Mouse (Mus musculus): ENCODE results near the gene P2rx5. TPM values are rescaled to one million over a fixed set of nuclear protein-coding genes. Genes with fewer than 3 reads are reported as not detected.

The P2rx5 gene
- polyA plus RNA-seq, 1 experiment from 2014 or later = 2.2 TPM

- Histone ChIP-seq H3K36me3 (ENCODE audit: insufficient read depth, low read length) (no peaks in the 10 kb centered on the region), H3K9ac (replicated peaks; ENCODE audit: low read depth) (peak overlapping the region; percentile 75; the same call in 1 of the 2 replicates), H3K27ac (ENCODE audit: low read length) (no peak overlapping the region), H3K4me1 (ENCODE audit: insufficient read depth, low read depth, low read length) (peaks cover 12% of the 10 kb centered on the region), H3K4me3 (ENCODE audit: low read depth, low read length) (peak overlapping the region; percentile 59), H3K27me3 (replicated peaks; ENCODE audit: insufficient read depth, low read length) (no peaks in the 10 kb centered on the region), H3K9me3 (ENCODE audit: low read length) (no peaks in the 10 kb centered on the region), H3K4me2 (replicated peaks; ENCODE audit: low read depth, low read length) (peak overlapping the region; percentile 98)
- DNase-seq (ENCODE audit: low spot score) (no peak), ATAC-seq (no peak)
- TF ChIP-seq CTCF (IDR thresholded peaks at IDR 0.05) = no peak
- WGBS = 0% methylated on average over 1 of the region's 1 CpGs
These were observed 38.0 kb downstream of the P2rx5 start for GRCm38 (mm10) chr11:73198190-73198589.

- H3K27ac ChIP-seq (ENCODE audit: low read length) = peak within 1 kb of the TSS; percentile 52; the same call in 1 of the 2 replicates
- ATAC-seq (peak; percentile 96), DNase-seq (ENCODE audit: low spot score) (peak; percentile 98)
- WGBS = 2% methylated on average over 22 of the region's 22 CpGs
- TF ChIP-seq CTCF (IDR thresholded peaks at IDR 0.05) (peak; percentile 12; the same call in 1 of the 2 replicates), EP300 (IDR thresholded peaks at IDR 0.05) (no peak)
- H3K9me3 ChIP-seq (ENCODE audit: low read length) = no peaks in the 10 kb centered on the region
- H3K27me3 ChIP-seq (replicated peaks; ENCODE audit: insufficient read depth, low read length) = no peaks in the 10 kb centered on the region
- peak within 1 kb of the TSS; percentile 75 for H3K9ac ChIP-seq (replicated peaks; ENCODE audit: low read depth)
- no peaks in the 10 kb centered on the region for H3K36me3 ChIP-seq (ENCODE audit: insufficient read depth, low read length)
- peak within 1 kb of the TSS; percentile 98 for H3K4me2 ChIP-seq (replicated peaks; ENCODE audit: low read depth, low read length)
- H3K4me3 ChIP-seq (ENCODE audit: low read depth, low read length) = peak within 1 kb of the TSS; percentile 59
- H3K4me1 ChIP-seq (ENCODE audit: insufficient read depth, low read depth, low read length) = peaks cover 12% of the 10 kb centered on the region
These were observed 38.5 kb downstream of the P2rx5 start, which contains the start of gene Ctns for GRCm38 (mm10) chr11:73198603-73199229. Gene Ctns, minus strand, starts transcription at chr11:73199042.

GRCm38 (mm10) chr11:73199230-73199712, 39.0 kb downstream of the P2rx5 start, which contains the start of gene Shpk:
Gene Shpk, plus strand, starts transcription at chr11:73199460.
- peak; percentile 98 for ATAC-seq
- H3K4me1 ChIP-seq (ENCODE audit: insufficient read depth, low read depth, low read length) = peaks cover 12% of the 10 kb centered on the region
- no peak for TF ChIP-seq EP300 (IDR thresholded peaks at IDR 0.05)
- no peak; the same call in 1 of the 2 replicates for TF ChIP-seq CTCF (IDR thresholded peaks at IDR 0.05)
- H3K27ac ChIP-seq (ENCODE audit: low read length) = peak within 1 kb of the TSS; percentile 52; the same call in 1 of the 2 replicates
- H3K4me2 ChIP-seq (replicated peaks; ENCODE audit: low read depth, low read length) = peak within 1 kb of the TSS; percentile 98
- 2% methylated on average over 32 of the region's 32 CpGs for WGBS
- H3K9me3 ChIP-seq (ENCODE audit: low read length) = no peaks in the 10 kb centered on the region
- H3K4me3 ChIP-seq (ENCODE audit: low read depth, low read length) = peak within 1 kb of the TSS; percentile 59
- H3K36me3 ChIP-seq (ENCODE audit: insufficient read depth, low read length) = no peaks in the 10 kb centered on the region
- H3K9ac ChIP-seq (replicated peaks; ENCODE audit: low read depth) = peak within 1 kb of the TSS; percentile 75
- no peaks in the 10 kb centered on the region for H3K27me3 ChIP-seq (replicated peaks; ENCODE audit: insufficient read depth, low read length)
- peak; percentile 99 for DNase-seq (ENCODE audit: low spot score)

GRCm38 (mm10) chr11:73199879-73200278, 39.7 kb downstream of the P2rx5 start:
- peak overlapping the region; percentile 59 for H3K4me3 ChIP-seq (ENCODE audit: low read depth, low read length)
- peak overlapping the region; percentile 75 for H3K9ac ChIP-seq (replicated peaks; ENCODE audit: low read depth)
- ATAC-seq (no peak), DNase-seq (ENCODE audit: low spot score) (peak; percentile 18)
- H3K27me3 ChIP-seq (replicated peaks; ENCODE audit: insufficient read depth, low read length) = no peaks in the 10 kb centered on the region
- peak overlapping the region; percentile 98 for H3K4me2 ChIP-seq (replicated peaks; ENCODE audit: low read depth, low read length)
- 0 out of 2 replicates have a peak overlapping the region, but pooled peaks have one; percentile 9 for H3K27ac ChIP-seq (ENCODE audit: low read length)
- H3K4me1 ChIP-seq (ENCODE audit: insufficient read depth, low read depth, low read length) = peaks cover 12% of the 10 kb centered on the region
- TF ChIP-seq CTCF (IDR thresholded peaks at IDR 0.05) (no peak), EP300 (IDR thresholded peaks at IDR 0.05) (no peak)
- H3K36me3 ChIP-seq (ENCODE audit: insufficient read depth, low read length) = no peaks in the 10 kb centered on the region
- under 1% methylated on average over 12 of the region's 12 CpGs for WGBS
- H3K9me3 ChIP-seq (ENCODE audit: low read length) = no peaks in the 10 kb centered on the region

GRCm38 (mm10) chr11:73201021-73201420, 40.8 kb downstream of the P2rx5 start:
- ATAC-seq = no peak
- peak; percentile 36 for DNase-seq (ENCODE audit: low spot score)
- TF ChIP-seq EP300 (IDR thresholded peaks at IDR 0.05) = no peak
- TF ChIP-seq CTCF (IDR thresholded peaks at IDR 0.05) = no peak
- Histone ChIP-seq H3K27me3 (replicated peaks; ENCODE audit: insufficient read depth, low read length) (no peaks in the 10 kb centered on the region), H3K4me2 (replicated peaks; ENCODE audit: low read depth, low read length) (no peak overlapping the region), H3K4me1 (ENCODE audit: insufficient read depth, low read depth, low read length) (peaks cover 12% of the 10 kb centered on the region), H3K27ac (ENCODE audit: low read length) (0 out of 2 replicates have a peak overlapping the region, but pooled peaks have one; percentile 26), H3K9me3 (ENCODE audit: low read length) (no peaks in the 10 kb centered on the region), H3K4me3 (ENCODE audit: low read depth, low read length) (no peak overlapping the region), H3K9ac (replicated peaks; ENCODE audit: low read depth) (no peak overlapping the region), H3K36me3 (ENCODE audit: insufficient read depth, low read length) (no peaks in the 10 kb centered on the region)
- 66% methylated on average over 2 of the region's 2 CpGs for WGBS

- Histone ChIP-seq H3K27ac (ENCODE audit: low read length) (0 out of 2 replicates have a peak overlapping the region, but pooled peaks have one; percentile 26), H3K27me3 (replicated peaks; ENCODE audit: insufficient read depth, low read length) (no peaks in the 10 kb centered on the region), H3K9me3 (ENCODE audit: low read length) (no peaks in the 10 kb centered on the region), H3K36me3 (ENCODE audit: insufficient read depth, low read length) (no peaks in the 10 kb centered on the region), H3K4me1 (ENCODE audit: insufficient read depth, low read depth, low read length) (peaks cover 12% of the 10 kb centered on the region), H3K4me2 (replicated peaks; ENCODE audit: low read depth, low read length) (no peak overlapping the region), H3K4me3 (ENCODE audit: low read depth, low read length) (no peak overlapping the region), H3K9ac (replicated peaks; ENCODE audit: low read depth) (no peak overlapping the region)
- TF ChIP-seq EP300 (IDR thresholded peaks at IDR 0.05) = no peak
- peak; percentile 58 for TF ChIP-seq CTCF (IDR thresholded peaks at IDR 0.05)
- WGBS = 30% methylated on average over 4 of the region's 4 CpGs
- ATAC-seq (no peak), DNase-seq (ENCODE audit: low spot score) (peak; percentile 55)
These were observed 41.4 kb downstream of the P2rx5 start for GRCm38 (mm10) chr11:73201597-73201996.

Measured in lung, postnatal 0 days (tissue).